Mouse (Mus musculus): ENCODE data around the gene Gdpgp1.

GRCm38 (mm10) chr7:80198863-80199262 is 33.8 kb upstream of the Gdpgp1 start:
- TF ChIP-seq CTCF (IDR thresholded peaks at IDR 0.05; ENCODE audit: extremely low read depth, insufficient read depth, insufficient read length, insufficient replicate concordance): no peak
- no peak for TF ChIP-seq POLR2A (IDR thresholded peaks at IDR 0.05; ENCODE audit: low read depth, low read length)
